Mouse (Mus musculus): ENCODE data around the gene Ntf5.

Gene Ntf5

DNA sequence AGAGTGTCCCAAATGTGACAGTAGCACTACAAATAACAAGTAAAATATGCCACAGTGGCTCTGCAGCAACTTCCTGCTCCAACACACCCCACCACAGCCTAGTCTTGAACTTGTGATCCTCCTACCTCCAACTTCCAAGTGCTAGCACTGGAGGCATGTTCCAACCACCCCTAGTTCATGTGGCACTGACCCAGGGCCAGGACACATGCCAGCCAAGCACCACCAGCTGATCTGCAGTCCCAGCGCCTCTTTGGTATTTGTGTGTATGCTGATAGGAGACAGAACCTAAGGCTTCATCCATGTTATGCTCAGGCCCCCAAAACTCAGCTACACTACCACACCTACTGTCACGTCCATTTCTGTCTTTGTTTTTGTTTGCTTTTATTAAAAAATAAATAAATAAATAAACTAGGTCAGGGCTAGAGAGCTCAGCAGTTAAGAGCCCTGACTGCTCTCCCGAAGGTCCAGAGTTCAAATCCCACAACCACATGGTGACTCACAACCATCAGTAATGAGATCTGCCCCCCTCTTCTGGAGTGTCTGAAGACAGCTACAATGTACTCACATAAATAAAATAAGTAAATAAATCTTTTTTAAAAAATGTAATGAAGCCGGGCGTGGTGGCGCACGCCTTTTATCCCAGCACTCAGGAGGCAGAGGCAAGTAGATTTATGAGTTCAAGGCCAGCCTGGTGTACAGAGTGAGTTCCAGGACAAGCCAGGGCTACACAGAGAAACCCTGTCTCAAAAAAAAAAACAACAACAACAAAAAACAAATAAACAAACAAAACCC lies 50.7 kb downstream of the Ntf5 start:
- DNase-seq = no peak

DNA sequence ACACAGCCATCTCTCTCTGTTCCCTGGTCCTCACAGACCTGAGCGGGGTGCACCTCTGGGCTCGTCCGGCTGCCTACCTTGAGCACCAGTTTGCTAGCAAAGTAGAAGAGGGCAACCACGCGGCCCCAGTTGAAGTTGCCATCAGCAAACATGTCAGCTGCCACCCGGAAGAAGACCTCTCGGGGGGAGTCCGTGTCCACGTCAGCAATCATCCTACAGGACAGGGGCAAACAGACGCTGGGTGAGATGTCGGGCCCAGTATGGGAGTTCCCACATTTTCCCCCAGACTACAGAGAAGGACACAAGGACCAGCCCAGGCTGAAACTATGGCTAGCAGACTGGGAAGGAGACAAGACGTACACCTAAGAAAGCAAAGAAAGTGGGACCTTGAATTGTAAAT lies 51.6 kb downstream of the Ntf5 start:
- DNase-seq = no peak

DNA sequence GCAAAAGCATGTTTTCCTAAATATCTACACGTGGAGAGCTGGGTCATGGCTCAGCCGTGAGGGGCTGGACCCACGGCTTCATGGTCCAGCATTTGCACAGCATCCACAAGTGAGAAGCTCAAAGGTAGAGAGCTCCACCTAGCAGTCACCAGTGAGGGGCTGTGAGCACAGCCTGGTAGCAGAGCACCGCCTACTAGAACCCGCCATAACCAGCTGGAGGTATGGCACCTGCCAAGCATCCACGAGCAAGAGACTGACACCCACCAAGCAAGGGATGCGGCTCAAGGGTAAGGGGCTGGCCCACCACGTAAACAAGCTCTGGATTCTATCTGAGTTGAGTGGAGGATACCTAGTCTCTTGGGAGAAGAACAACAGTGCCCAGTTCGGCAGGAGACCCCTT lies 52.1 kb downstream of the Ntf5 start:
- DNase-seq = peak; percentile 42

DNA sequence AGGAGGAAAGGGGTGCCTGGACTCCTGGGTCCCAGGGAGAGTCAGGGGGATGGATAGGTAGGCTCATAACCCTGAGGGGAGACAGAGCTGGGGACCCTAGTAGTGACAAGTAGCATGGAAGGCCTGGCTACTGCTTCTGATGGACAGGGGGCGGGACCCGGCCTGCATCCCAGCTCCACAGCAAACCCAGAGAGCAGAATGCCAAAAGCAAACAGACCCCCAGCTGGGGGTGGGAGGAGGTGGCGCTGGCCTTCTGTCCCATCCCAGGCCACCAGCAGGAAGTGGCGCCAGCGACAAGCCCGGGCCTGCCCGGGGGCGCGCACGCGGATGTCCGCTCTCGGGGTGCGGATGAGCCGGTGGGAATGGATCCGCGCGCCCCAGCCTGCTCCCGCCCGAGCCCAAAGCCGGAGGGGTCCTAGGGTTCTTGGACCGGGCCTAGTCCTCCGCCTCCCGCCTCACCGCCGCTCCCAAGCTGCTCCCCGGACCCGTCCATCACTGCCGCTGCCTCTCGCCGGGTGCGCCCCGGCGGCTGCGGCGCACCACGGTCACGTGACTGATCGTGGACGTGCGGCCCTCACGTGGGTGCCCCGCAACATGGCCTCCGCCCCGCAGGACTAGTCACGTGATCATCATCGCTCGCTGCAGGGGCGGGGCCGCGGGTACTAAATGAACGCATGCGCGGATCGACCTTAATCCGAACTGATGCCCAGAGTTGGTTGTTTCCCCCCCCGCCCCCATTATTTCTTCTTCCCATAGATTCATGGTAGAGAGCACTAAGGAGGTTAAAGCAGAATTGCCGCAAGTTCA lies 53.0 kb downstream of the Ntf5 start, which contains the start of gene Bax:
Bax (minus strand) TSS at position 616 of the 807 bp plus-strand sequence.
- DNase-seq = peak; percentile 96
